Mouse (Mus musculus): ENCODE measurements around the gene Atm.

DNA sequence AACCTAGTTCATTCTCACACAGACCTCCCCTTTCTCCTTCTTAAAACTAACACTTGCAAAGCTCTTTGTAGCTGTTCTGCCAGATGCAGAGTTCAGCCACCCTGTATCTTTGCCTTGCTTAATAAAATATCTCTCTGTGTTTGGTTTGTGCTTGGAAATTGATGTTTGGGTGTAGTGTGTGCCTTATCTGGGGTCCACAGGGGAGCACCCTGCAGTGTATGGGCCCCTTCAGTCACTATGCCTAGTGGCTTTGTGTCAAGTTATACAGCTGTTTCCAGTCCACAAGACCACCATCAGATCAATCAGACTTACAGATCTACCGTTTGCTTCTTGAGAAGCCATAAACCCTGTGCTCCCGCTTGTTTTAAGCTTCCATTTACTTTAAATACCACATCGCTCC lies 127.1 kb downstream of the Atm start:
- no peak for TF ChIP-seq CTCF (conservative IDR thresholded peaks at IDR 0.05; ENCODE audit: low read length)
- TF ChIP-seq NANOG (IDR thresholded peaks at IDR 0.05; ENCODE audit: borderline replicate concordance, low read length), result no peak

Data from E14TG2a.4 (cell line).